Mouse (Mus musculus) heart, adult 2 months (tissue): ENCODE measurements around the gene Fchsd2.

Source experiments
- CTCF ChIP-seq: fragments of 200-600 bp; IDR thresholded peaks from 2 replicates; pipeline ENCODE4 v1.8.1; 2022; ENCODE audit warnings: antibody characterized with exemption, mild to moderate bottlenecking, moderate library complexity
- POLR2A ChIP-seq: fragments of 200-500 bp; IDR thresholded peaks from 2 replicates; pipeline ENCODE4 v1.6.1; 2011; ENCODE audit warnings: mild to moderate bottlenecking, low read depth, low read length, control low read depth; ENCODE audit not compliant: insufficient read depth

DNA sequence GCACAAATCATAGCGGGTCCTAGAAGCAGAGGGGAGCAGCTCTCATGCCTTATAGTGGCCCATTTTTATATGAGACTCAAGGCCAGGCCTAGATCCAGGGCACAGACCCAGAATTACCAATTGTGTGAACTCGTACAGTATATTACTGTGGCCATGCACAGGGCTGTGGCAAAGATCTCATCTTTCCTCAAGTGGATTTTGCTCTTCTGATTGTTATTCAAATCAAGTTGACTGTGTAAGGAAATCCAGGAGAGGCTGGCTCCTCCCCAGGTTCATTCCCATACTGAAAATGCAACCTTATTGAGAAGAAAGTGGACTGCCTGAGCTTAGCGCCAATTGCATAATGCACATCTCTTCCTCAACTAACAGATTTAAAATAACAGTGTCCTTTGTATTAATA, 190.1 kb downstream of the Fchsd2 start:
- no peak for TF ChIP-seq POLR2A
- TF ChIP-seq CTCF = no peak
